Mouse (Mus musculus) thymus, postnatal 36 days (tissue): Measurements from ENCODE around the gene Slc7a15.

Source experiments
- DNase-seq, 2 experiments: peaks; one replicate each; pipeline ENCODE4 v3.0.0; 2022; ENCODE audit warnings: mixed read lengths in 2 of 2

The Slc7a15 gene

GRCm38 (mm10) chr12:8502546-8502945 is 96.3 kb downstream of the Slc7a15 start:
- no peak for DNase-seq

GRCm38 (mm10) chr12:8501571-8502305 is 97.1 kb downstream of the Slc7a15 start:
- DNase-seq = no peak

- DNase-seq = no peak
Measured at GRCm38 (mm10) chr12:8500597-8501570, 98.0 kb downstream of the Slc7a15 start.

GRCm38 (mm10) chr12:8499871-8500596 is 98.8 kb downstream of the Slc7a15 start, which contains the start of gene Rhob:
TSS of gene Rhob (minus strand) at chr12:8500009.
- peak; percentile 47 to 60 for DNase-seq

GRCm38 (mm10) chr12:8499001-8499870 is 99.6 kb downstream of the Slc7a15 start:
- DNase-seq = peak; percentile 30 to 39

GRCm38 (mm10) chr12:8498591-8499000 is 100.3 kb downstream of the Slc7a15 start:
- DNase-seq = no peak

GRCm38 (mm10) chr12:8498148-8498571 is 100.7 kb downstream of the Slc7a15 start:
- no peak for DNase-seq

GRCm38 (mm10) chr12:8497314-8497706 is 101.6 kb downstream of the Slc7a15 start:
- no peak for DNase-seq

- no peak for DNase-seq
Measured at GRCm38 (mm10) chr12:8496679-8497313, 102.1 kb downstream of the Slc7a15 start.

- DNase-seq = no peak
Measured at GRCm38 (mm10) chr12:8495881-8496678, 102.8 kb downstream of the Slc7a15 start.

GRCm38 (mm10) chr12:8494675-8495074 is 104.2 kb downstream of the Slc7a15 start:
- DNase-seq = no peak

- no peak for DNase-seq
Measured at GRCm38 (mm10) chr12:8493386-8493785, 105.5 kb downstream of the Slc7a15 start.

- no peak for DNase-seq
Measured at GRCm38 (mm10) chr12:8489098-8489497, 109.8 kb downstream of the Slc7a15 start.

GRCm38 (mm10) chr12:8488652-8488980 is 110.2 kb downstream of the Slc7a15 start:
- no peak for DNase-seq

- no peak for DNase-seq
Measured at GRCm38 (mm10) chr12:8487959-8488651, 110.8 kb downstream of the Slc7a15 start.

- no peak for DNase-seq
Measured at GRCm38 (mm10) chr12:8487281-8487680, 111.6 kb downstream of the Slc7a15 start.

- DNase-seq = no peak
Measured at GRCm38 (mm10) chr12:8485247-8485646, 113.6 kb downstream of the Slc7a15 start.

- no peak for DNase-seq
Measured at GRCm38 (mm10) chr12:8482169-8482568, 116.7 kb downstream of the Slc7a15 start.
